Mouse (Mus musculus): ENCODE results near the gene Apba1.
A peak's percentile ranks its signal among the peaks of the same experiment; 100 is the strongest.

Gene Apba1

DNA sequence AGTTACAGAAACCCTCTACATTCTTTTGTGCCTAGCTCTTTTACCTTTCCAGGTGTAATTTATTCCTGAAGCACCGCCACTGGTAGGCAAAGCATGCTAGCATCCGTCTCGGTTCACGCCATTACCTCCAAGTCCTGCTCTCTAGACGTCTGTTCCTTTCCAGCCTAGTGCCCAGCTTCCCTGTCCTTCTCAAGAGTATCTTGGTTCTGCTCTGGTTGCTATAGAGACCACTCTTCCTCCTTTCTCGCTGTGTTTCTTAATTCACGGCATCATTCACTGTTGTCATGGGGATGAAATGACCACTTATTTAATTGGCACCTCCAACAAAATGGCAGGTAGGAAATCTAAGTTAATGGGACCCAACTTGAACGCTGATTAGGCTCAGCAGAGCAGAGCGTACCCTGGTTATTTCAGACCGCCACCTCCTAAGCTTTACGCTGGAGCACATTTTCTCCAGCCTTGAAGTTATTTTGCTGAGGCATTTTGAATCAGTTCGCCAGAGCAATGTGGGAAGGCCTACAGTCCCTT is 182.8 kb downstream of the Apba1 start:
- DNase-seq (ENCODE audit: low spot score): no peak

DNA sequence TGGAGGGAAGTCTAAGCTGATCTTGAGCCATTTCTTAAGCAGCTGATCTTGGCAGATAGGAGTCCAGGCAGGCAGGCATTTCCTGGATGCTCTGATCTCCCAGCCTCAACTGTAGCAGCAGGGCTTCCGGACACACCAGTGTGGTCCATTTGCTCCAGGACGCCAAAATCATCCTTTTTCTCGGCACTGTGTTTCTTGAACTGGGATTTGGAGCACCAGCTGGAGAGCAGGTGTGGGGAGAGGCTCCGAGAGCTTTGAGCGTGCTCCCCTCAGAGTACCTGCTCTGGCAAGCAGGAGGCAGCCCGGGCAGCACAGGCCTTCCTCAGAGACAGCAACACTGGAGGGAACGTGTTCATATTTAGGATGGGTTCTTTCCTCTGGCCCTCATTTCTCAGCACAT is 184.2 kb downstream of the Apba1 start:
- DNase-seq (ENCODE audit: low spot score): no peak

DNA sequence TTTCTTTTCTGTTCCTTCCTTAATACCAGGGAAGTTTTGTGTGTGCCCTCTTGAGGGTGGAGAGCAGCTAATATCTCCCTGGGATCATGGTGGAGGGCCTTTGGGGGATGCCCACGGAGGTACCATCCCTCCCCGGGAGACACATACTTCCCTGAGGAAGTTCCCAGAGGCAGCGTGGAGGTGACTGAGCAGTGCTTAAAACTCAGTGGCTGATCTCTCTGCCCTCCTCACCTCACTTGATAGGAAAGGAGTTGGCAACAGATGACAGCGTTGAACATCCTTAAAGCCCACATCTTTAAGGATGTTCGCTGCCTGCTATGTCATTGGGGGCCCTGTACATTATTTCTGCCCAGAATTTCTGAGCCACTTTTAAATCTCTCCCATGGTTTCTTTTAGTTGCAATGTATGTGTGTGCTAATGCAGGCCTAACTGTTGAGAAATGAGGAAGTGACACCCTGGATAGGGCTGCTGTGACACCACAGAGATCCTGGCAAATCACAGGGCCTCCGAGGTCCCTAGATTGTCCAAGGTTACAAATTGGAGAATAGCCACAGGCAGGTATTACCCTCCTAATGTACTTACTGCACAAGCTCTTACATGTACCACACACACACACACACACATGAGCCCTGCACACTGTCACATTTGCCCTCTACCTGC is 187.5 kb downstream of the Apba1 start:
- no peak for DNase-seq (ENCODE audit: low spot score)

DNA sequence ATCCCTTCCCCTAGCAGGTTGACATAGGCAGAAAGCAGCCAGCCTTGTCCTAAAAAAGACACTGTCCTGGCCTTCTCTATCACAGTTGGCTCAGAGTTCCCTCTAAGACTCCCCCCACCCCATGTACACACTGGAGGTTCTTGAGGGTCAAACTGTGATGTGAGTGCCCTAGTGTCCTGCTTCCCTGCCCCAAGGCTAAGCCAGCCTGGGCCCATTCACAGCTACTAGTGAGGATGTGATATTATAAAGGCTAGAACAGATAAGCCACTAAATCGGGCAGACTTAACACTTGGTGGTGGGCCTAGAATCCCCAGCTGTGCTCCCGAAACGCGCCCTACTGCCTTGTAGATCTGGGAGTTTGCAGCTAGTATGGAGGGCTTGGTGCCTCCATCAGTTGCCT is 188.1 kb downstream of the Apba1 start:
- no peak for DNase-seq (ENCODE audit: low spot score)

DNA sequence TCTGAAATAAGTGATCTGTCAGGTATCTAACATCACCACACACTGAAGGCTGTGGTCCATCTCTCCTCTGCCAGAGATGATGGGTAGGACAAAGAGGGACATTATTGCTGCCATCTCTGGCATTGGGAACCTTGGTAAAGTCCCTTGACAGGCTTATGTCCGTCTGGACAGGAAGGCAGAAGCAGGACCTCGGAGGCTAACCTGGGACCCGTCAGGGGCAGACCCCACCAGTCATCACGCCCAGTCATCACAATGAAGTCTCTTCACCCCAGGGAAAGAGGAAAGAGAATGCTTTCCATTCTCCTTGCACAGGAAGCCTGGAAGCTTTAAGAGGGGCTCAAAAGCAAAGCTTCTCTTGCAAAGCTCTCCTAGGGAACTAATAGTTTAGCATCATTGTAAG is 189.2 kb downstream of the Apba1 start:
- no peak for DNase-seq (ENCODE audit: low spot score)

DNA sequence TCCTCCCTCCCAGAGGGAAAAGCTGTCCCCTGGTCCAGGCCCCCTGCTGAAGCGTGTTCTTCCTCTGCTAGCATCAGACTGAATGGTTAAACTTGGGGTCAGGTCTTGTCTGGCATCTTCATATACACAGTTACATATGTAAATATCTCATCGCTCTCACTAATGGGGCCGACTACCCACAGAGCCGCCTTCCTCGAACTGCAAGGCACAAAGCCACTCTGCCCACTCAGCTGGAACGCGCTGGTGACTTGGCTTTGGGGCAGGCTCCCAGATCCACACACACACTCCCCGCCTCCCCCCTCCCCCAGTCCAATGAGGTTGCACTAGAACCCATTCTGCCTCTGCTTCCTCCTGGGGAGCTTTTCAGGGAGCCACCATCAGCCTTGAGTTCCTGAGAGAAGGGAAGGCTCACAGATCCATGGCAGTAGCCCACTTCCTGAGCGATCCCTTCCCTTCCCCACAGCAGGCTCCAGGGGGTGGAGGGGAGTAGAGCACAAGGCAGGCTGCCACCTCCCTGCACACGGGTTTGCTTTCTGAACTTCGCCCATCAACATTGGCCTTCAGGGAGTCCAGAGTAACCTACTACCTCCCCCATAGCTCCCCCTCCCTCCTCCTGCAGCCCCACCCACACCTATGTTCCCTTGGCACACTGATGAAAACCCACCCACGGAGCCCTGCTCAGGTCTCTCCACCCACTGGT is 189.8 kb downstream of the Apba1 start:
- DNase-seq (ENCODE audit: low spot score): no peak

DNA sequence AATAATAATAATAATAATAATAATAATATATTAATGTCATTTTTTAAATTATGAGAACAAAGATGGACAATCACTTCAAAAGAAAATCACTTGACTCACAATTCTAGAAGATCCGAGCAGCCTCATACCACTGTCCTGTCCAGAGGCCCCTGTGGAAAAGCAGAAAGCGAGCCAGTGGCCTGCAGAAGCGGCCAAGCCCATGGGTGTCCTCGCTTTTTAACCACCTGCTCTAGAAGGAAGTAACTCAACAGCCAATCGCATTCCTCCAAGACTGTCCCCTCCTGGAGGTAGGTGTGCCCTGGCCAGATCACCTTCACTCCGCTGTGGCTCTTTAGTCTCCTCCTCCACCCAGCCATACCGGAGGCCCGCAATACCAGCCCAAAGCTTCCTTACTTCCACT is 196.8 kb downstream of the Apba1 start:
- no peak for DNase-seq (ENCODE audit: low spot score)

DNA sequence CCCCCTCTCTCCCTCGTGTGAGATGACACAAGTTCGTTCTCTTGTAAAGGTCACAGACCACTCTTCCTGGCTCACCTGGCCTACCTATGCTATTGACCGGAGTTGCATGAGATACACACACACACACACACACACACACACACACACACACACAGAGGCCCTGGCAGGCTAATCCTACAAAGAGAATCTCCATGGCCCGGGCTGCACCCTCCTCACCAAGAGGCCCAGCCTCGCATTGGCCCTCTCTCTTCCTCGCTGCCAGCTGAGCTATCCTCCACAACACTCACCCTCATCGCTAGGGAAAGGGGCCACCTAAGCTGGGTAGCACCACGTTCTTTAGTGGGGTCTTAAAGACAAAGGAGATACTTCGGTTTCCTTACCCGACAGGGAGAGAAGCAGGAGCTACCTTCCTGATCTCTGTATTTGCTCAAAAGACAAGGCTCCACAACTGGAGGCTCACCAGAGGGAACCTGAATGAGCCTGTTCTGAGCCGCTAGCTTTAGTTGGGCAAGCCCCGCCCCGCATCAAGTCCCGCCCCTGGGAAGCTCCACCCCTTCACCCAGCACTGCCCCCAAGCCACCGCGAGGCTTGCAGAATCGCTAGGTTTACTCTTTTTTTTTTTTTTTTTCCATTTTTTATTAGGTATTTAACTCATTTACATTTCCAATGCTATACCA is 197.8 kb downstream of the Apba1 start:
- DNase-seq (ENCODE audit: low spot score): peak; percentile 1

DNA sequence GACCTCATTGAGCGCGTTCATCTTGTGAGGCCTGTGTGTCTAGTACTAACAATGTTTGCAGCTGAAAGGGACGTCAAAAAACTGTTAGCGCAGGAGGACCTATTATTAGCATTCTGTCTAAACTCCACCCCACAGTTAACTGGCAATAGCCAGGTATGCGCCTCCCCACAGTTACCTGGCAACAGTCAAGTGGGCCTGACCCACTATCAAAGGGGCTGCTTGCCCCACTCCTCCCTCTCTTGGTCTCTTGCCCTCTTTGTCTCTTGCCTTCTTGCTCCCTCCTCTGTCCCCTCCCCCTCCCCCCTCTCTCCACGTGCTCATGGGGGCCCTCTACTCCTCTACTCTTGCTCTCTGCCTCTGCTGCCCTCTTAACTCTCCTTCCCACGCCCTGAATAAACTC is 198.9 kb downstream of the Apba1 start:
- DNase-seq (ENCODE audit: low spot score): no peak

DNA sequence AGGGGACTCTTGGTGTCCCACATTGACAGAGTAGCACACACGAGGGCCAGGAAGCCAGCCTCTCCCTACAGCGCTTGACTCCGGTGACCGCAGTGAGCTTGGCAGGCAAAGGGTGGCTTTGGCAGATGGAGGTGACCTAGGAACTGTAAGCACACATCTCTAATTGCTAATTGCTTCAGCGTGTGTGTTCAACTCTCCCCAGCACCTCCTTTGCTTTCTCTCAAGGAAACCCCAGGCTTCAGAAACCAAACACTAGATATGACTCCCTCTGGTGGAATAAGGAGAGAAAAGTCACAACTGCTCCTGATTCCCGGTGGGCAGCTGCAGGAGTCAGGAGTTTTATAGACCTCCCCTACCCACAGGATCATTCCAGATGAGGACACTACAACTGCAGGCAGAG is 200.2 kb downstream of the Apba1 start:
- no peak for DNase-seq (ENCODE audit: low spot score)

DNA sequence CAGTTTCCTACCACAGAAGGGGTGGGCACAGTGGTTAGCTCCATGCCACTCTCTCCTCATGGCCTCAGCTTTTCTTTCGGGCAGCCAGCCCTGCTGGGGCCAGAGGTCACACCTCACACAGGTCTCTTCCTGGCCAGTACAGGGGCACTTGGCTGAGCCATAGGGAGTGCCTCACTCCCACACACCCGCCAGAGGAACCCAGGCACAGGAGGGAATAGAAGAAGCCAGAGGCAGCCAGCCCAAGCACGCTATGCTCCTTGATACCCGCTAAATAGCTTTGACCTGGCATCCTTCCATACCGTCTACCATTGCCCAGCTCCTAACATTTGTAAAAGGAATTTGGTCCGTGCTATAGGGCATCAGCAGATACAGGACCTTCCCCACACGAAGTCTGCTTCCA is 201.2 kb downstream of the Apba1 start:
- no peak for DNase-seq (ENCODE audit: low spot score)

DNA sequence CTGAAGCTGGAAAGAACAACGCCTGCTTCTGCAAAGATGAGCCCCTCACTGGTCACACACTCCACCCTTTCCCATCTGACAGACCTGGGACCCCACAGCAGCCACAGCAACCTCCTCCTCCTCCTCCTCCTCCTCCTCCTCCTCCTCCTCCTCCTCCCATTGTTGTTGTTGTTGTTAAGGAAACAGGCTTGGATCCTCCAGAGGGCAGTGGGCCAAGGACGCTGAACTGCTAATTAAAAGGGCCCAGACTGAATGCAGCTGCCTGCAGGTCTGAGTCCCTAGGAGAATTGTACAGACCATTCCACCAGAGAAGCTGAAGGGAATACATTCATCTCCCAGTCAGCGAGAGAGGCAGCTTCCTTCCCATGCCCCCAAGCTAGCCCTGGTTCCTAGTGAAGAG is 201.6 kb downstream of the Apba1 start:
- no peak for DNase-seq (ENCODE audit: low spot score)

DNA sequence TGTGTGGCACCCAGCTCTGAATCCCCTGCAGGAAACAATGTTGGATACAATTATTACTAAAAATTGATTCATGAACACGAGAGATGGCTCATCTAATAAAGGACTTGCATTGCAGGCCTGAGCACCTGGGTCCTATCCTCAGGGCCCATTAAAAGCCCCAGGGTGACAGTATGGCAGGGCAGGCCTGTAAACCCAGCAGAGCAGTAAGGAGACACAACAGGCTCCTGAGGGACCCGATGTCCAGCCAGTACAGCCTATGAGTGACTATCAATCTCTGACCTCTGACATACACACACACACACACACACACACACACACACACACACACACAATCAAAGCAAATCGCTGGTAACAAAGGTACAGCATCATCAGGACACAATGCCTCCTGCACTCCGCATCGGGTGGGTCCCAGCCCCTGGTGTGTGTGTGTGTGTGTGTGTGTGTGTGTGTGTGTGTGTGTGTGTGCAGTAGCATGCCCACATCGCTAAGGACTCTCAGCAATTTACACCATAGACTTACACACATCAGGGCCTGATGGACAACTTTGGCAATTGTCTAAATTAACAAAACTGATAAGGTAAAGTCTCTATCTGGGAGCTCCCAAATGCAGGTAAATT is 202.3 kb downstream of the Apba1 start:
- no peak for DNase-seq (ENCODE audit: low spot score)

DNA sequence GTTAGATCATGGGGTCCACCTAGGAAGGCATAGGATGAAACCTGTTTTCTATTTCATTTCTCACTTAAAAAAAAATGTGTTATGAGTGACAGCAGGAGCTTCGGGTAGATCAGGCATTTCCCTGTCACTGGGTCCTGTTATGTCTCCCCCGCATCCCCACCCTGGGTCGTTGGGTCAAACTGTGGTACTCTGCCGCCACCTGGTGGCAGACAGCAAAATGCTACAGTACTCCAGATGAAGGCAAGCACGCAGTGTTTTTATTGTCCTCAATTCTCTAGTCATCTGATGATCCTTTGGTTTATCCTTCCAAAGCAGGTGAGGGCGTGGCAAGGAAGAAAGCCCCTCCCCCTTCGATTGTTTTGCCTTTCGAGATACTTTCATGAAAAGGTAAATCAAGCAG is 202.8 kb downstream of the Apba1 start:
- DNase-seq (ENCODE audit: low spot score): peak; percentile 25

DNA sequence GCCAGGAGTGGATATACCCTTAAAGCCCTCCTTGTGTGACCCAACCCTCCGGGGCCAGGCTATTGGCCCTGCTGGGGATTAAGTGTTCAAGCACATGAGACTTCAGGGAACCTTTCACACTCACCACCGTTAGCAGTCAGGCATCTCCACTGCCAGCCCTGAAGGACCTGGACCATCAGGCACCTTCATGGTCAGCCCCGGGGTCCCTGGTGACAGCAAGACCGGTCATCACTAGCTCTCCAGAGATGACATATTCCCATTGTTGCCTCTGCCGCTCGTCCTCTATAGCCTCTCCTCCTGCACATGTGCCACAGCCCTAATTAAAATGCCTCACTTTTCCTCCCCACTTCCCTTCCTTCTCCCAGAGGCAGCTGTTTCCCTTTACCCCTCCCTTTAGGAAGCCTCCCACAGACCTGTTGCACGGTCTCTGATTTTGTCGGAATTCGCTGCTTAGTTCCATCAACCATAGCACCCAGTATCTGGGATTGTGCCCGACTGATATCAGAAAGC is 205.8 kb downstream of the Apba1 start:
- DNase-seq (ENCODE audit: low spot score): no peak

DNA sequence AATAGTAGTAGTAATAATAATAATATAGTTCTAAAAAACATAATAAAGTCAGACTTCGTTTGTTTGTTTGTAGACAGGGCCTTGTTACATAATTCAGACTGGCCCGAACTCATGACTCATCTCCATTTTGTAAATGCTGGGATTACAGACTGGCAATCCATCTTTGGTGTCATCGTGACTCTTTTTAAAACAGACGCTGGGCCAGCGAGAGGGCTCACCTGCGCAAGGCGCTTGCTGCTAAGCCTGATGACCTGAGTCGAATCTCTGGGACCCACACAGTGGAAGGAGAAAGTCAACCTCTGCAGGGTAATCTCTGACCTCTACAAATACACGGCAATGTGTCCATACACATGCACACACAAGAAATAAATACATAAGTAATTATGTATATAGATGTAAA is 207.7 kb downstream of the Apba1 start:
- no peak for DNase-seq (ENCODE audit: low spot score)

DNA sequence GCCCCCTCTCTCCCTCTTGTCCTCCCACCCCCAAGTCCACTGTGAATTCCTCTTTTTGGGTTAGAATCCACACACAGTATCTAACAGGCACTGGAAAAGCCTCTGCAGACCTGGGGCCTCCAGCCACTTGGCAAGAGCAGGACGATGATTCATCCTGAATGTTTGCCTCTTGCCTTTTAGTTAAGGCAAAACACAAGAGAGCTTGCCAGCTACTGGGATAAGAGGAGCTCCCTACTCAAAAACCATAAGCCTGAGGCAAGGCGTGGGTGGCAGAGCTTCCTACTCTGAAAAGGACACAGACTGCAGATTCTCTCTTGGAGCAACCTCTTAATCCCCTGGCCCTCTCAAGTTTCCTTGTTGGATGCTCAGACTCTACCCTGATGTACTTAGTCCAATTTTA is 208.5 kb downstream of the Apba1 start:
- DNase-seq (ENCODE audit: low spot score): no peak

DNA sequence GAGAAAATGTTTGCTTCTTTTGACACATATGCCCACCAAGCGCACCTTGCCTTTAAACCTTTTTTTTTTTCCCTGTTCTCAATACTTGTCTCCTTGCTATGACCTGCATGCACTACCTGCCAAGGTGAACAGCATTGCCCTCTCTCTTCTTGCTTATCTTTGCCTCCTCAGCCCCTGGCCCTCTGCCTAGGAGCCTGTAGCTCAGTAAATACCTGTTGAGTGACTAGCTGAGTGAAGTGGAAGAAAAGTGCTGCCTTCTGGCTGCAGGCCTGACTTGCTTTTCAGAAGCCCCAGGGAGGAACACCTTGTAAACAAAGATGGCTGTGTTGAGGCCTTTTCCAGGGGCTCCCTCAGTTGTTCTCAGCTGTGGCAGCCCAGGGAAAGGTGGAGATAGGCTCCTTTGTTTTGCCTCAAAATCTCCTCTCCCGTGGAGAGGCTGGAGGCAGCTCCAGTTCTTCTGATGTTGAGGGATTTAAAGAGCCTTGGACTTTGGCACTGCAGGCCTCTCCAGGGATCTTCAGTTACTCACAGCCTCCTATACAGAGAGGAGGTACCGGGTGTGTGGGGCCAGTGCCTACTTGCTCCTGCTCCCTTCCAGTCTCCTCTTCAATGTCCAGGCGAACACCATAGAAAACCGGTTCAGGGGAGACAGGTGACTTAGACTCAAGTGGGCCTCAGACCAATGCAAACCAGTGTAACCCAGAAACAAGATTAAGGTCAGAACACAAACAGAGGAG is 209.6 kb downstream of the Apba1 start:
- DNase-seq (ENCODE audit: low spot score): no peak

DNA sequence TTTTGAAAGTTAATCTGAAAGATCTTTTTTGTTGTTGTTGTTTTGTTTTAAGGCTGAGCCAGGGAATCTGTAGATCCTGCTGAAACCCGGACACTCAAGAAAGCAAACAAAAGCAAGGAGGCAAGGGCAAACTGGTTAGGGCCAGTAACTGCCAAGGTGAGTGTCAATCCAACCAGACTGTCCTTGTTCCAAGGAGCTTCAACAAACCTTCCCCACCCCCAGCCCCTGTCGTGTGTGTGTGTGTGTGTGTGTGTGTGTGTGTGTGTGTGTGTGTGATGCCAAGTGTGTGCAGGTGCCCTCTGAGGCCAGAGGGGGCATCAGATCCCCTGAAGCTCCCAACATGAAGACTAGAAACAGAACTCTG is 210.2 kb downstream of the Apba1 start:
- DNase-seq (ENCODE audit: low spot score): no peak

DNA sequence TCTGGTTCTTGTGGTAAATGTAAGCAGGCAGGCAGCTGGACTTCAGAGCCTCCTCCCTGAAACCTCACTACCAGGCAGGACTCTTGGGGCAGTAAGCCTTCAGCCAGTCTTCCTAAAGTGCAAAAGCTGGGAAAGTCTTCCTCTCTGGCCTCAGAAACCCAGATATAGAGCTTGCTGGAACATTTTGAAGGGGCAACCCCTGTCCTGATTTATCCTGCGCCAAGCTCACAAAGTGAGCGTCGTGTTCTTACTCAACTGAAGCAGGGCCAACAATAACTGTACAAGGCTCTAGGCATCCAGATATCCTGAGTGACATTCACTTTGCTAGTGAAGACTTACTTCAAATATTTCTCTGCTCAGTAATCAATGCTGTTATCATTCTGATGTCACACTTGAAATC is 211.7 kb downstream of the Apba1 start:
- no peak for DNase-seq (ENCODE audit: low spot score)

DNA sequence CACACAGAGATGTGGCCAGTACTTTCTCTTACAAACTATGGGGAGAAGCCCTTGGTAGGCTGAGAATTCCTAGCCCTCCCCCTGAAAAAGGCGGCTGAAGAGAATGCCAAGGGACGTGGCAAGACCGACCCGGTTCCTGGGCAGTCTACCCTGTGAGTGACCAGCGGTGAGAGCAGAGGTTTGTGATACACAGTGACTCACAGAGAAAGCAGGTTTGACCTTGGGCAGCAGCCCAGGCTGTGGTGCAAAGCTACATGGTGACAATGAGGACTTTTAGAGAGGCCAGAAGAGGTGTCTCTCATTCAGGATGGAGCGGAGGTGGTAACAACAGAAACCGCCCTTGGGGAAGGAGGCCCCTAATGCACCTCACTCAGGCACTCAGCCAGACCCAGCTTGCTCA is 212.7 kb downstream of the Apba1 start:
- DNase-seq (ENCODE audit: low spot score): no peak
